Mouse (Mus musculus): ENCODE results near the gene Gm10322. TPM values are rescaled to one million over a fixed set of nuclear protein-coding genes. Genes with fewer than 3 reads are reported as not detected.

Gene Gm10322
- total RNA-seq, 2 experiments from 2014 or later: not detected

GRCm38 (mm10) chr10:59600516-59600915 lies 15.3 kb upstream of the Gm10322 start:
- DNase-seq (ENCODE audit: low spot score in 2 of 2): no peak

DNA sequence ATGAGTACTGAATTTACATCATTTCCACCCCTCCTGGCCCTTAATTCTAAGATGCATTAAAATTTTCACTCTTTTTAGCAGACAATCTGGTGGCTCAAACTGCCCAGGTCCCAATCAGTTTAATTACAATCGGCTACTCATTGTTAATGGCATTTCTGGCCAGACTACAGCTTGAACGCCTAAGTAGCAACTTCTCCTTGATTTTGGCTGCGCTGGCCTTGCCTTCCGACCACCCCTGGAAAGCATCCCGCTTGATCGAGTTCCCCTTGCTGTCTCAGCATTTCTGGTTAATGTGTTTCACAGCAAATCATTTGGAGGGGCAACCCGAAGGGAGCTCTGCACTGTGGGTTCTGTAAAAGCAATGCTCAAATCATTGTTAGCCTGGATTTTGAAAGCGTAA lies 13.8 kb upstream of the Gm10322 start:
- DNase-seq (ENCODE audit: low spot score in 2 of 2): no peak

GRCm38 (mm10) chr10:59602891-59603290 lies 13.0 kb upstream of the Gm10322 start:
- peak; percentile 48 to 49 for DNase-seq (ENCODE audit: low spot score in 2 of 2)

DNA sequence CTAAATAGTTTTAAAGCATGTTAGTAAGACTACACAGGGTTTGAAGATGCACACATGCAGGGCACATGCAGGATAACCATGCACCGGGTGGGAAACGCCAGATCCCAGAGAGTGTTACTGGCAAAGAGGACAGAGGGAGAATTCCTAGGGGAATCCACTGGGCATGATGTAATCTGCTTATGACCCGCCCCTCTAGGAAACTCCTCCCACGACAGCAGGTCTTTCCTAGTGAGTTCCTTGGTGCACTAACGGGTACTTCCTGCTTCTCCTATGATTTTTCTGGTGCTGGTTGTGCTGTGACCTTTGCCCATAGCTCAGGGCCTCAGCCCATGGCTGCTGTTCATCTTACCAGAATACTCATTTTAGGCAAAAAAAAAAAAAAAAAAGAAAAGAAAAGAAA lies 12.0 kb upstream of the Gm10322 start:
- no peak for DNase-seq (ENCODE audit: low spot score in 2 of 2)

DNA sequence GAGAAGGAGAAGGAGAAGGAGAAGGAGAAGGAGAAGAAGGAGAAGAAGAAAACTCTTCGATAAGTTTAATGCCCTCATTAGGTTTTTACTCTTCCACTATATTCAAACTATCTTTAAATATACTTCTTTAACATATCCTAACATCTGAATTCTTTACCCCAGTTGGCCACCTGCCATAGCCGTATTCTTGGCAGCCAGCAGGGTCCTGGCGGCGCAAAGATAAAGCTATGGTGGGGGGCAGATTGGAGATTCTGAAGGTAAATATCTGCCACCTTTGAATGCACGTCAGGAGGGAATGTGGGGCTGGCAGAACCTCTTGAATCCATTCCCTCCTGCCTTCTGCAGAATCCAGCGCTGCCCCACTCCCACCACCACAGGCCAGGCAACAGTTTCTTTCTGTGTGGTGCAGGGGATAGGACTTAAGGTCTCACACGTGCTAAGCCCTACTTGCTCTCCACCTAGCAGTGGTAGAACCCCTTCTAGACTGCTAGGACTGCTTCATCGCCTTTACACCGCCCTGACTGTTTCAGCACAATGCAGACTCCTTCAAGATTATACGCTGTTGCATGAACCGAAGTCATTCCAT lies 10.9 kb upstream of the Gm10322 start:
- no peak for DNase-seq (ENCODE audit: low spot score in 2 of 2)

DNA sequence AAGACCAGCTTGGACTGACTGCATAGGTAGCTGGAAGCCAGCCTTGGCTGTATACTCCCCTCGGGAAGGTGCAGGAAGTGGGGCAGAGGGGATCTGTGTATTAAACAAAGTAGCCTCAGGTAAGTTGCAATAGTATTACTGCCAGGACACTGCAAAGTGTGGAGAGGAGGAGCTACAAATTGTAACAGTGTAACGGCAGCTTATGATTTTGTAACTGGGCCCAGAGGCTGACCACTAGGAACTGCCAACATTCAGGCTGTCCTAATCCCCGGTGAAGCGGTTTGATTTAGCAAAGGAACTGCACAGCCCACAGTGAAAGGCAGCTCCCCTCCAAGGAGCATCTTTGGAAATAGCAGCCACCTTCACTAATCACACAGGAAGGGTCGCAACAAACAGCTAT lies 2.6 kb upstream of the Gm10322 start:
- DNase-seq (ENCODE audit: low spot score in 2 of 2): no peak

GRCm38 (mm10) chr10:59614141-59614540 lies 1.7 kb upstream of the Gm10322 start:
- no peak for DNase-seq (ENCODE audit: low spot score in 2 of 2)

DNA sequence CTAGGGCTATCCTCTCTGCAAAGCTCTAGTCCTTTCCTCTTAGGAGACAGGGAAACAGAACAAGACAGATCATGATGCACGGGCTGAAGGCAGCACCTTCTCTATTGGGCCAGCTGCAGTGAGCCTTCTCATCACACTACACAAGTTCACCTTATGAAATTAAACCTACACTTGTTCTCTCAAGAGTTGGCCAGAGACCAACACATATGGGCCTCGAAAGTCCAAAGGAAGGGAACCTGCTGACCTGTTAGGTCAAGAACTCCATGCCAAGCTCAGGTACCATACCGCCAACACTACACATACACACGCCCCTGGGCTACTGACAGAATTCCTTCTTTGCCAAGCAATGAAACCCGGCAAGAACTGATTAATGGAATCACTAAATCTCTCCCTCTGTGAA lies 452 bp upstream of the Gm10322 start:
- DNase-seq (ENCODE audit: low spot score in 2 of 2): no peak

DNA sequence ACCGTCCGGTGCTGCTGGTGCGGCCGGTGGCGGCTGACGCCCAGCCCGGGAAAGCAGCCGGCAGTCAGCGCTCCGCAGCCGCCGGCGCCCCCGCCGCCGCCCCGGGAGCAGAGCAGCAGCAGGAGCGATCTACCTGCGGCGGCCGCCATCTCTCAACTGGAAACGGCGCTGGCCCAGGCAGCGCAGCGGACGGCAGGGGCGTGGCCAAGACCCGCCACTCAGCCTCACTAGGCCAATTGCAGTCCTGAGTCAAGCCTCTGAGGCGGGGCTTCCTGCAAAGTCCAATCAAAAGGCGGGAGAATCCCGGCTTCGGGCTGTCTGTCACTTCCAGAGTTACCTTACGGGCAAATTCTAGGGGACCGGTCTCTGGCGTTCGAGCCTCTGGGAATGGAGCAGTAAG lies 659 bp downstream of the Gm10322 start, which contains the start of gene Mcu:
TSS of gene Mcu (minus strand) at position 171 of the 400 bp plus-strand sequence.
- peak; percentile 93 to 97 for DNase-seq (ENCODE audit: low spot score in 2 of 2)

GRCm38 (mm10) chr10:59617776-59618175 lies 1.9 kb downstream of the Gm10322 start:
- DNase-seq (ENCODE audit: low spot score in 2 of 2): no peak

- no peak for DNase-seq (ENCODE audit: low spot score in 2 of 2)
Measured at GRCm38 (mm10) chr10:59621355-59621754, 5.5 kb downstream of the Gm10322 start.

- no peak for DNase-seq (ENCODE audit: low spot score in 2 of 2)
Measured at GRCm38 (mm10) chr10:59623496-59623895, 7.6 kb downstream of the Gm10322 start.

- no peak for DNase-seq (ENCODE audit: low spot score in 2 of 2)
Measured at GRCm38 (mm10) chr10:59628641-59629505, 13.0 kb downstream of the Gm10322 start.

DNA sequence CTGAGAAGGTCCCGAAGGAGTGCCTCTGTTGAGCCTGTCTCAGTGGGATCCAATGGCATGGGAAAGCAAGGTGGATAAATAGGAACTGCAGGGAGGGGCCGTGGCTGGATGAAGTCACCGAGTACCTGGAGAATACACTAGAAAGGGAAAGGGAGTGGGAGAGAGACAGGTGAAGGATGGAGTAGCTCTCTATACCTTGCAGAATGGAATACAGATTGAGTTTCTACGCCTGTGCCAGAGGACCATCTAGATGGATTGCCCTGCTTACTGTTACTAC lies 13.6 kb downstream of the Gm10322 start:
- DNase-seq (ENCODE audit: low spot score in 2 of 2): no peak

GRCm38 (mm10) chr10:59636048-59636447 lies 20.2 kb downstream of the Gm10322 start:
- no peak for DNase-seq (ENCODE audit: low spot score in 2 of 2)

DNA sequence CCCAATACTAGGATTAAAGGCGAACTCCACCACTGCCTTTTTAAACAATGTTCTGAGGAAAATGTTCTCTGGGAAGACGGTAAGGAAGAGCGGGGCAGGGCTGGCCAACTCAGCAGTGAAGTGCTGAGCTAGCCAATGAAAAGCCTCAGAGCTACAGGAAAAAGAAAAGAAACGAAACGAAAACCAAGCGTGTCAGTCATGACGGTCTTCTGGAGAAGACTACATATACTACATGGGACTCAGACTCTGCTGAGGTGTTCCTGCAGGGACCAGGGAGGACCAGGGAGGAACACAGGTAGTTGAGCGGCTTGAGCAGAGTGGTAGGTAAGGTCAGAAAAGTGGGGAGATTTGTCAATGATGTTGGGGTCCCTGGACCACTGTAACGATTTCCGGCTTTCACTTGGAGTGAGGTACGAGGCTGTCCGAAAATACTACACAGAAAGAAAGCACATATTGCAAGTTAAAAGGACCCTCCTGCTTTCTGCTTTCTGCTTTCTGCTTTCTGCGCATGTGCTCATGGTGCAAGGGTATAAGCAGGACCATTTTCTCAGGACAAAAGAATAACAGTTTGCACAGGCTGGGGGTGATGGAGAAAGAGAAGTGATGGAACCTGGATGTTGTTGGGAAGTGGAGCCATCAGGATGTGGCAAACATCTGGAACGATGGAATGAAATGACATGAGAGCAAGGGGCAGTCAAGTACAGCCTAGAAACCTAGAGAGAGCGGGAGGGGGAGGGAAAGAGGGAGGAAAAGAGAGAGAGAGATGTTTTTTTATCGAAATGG lies 21.1 kb downstream of the Gm10322 start:
- no peak for DNase-seq (ENCODE audit: low spot score in 2 of 2)

- DNase-seq (ENCODE audit: low spot score in 2 of 2): no peak
Measured at GRCm38 (mm10) chr10:59637596-59638124, 21.8 kb downstream of the Gm10322 start.

GRCm38 (mm10) chr10:59638576-59638975 lies 22.7 kb downstream of the Gm10322 start:
- DNase-seq (ENCODE audit: low spot score in 2 of 2): no peak

DNA sequence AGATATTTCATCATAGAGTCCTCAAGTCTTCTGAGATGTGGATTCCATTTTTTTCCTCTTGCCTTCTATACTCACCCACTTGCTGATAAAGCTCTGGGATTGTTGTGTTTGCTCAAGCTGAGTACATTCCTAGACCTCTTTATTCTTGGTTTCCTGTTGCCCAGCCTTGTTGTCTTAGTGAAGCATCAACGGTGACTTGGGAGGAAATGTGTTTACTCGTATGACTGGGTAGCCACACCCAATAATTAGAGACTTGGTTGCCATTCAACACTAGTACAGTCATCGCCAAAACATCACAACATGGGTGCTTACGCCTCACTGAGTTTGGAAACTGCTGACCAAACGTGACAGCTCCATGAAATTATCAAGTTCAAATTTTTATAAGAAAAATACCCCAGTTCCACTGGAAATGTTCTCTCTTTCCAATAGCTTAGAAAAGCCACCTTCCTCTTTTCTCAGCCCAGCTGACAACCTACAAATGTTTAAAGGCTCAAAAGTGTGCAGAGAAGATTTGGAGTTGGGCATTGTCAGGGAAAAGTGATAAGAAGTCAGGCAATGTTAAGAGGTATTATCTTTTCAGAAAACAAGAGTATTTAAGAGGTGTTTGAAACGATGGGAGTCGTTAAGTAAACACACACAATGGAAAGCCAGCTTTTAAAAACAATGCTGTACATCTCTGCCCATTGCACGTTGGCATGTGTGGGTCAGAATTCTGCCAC lies 27.0 kb downstream of the Gm10322 start:
- DNase-seq (ENCODE audit: low spot score in 2 of 2): no peak

DNA sequence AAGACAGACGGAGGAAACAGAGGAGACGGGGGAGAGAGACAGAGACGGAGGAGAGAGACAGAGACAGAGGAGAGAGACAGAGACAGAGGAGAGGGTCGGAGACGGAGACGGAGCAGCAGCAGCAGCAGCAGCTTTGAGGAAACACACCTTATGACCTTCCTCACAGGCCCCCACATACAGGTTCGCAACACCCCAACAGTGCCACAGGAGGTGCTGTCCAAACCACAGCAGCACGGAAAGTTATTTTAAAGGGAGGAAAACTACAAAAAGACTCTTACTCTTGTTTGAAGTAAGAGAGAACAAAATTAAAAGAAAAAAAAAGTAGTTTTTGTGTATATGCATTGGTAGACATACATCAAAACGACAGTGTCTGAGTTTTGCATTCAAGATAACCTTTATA lies 27.8 kb downstream of the Gm10322 start:
- no peak for DNase-seq (ENCODE audit: low spot score in 2 of 2)

DNA sequence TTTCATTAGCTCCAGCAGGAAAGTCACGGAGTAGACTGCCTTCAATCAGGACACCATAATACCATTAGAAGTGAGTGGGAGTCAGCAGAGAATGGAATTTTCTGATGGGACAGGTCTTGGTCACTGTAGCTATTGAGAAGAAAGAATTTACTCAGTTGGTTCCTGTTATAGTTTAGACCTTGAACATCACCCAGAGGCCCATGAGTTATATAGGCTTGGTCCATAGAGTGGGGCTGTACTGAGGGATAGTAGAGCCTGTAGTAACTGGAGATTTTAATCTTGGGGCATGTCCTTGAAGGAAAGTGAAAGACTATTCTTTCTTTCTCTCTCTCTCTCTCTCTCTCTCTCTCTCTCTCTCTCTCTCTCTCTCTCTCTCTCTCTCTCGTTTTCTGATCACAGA lies 28.8 kb downstream of the Gm10322 start:
- no peak for DNase-seq (ENCODE audit: low spot score in 2 of 2)

Measured in left cerebral cortex, adult 18-20 months (tissue).